Mouse (Mus musculus) mammary gland, adult 2 months (tissue): Measurements from ENCODE around the gene Cyp2ab1. TPM values are rescaled to one million over a fixed set of nuclear protein-coding genes. Genes with fewer than 3 reads are reported as not detected.

ENCODE experiments used
- polyA plus RNA-seq: library from polyadenylated mRNA; depleted of rRNA; stranded (reverse); fragments of >200 nt; gene quantifications from 2 replicates; pipeline ENCODE4 v1.2.3, GENCODE M21; 2012; ENCODE audit warnings: low replicate concordance; rRNA removed

Cyp2ab1 gene
- 3.3 and 4.3 TPM in 2 replicates for polyA plus RNA-seq

GRCm38 (mm10) chr16:20325286-20325685, at the start of gene Cyp2ab1:
Gene Cyp2ab1, minus strand, starts transcription at chr16:20325404.

GRCm38 (mm10) chr16:20301770-20302649, 23.2 kb downstream of the Cyp2ab1 start, which contains the start of gene Parl:
Gene Parl, minus strand, starts transcription at chr16:20302387.

Other genes with a start within 250 kb of the Cyp2ab1 start
- gene Klhl24, start 227.9 kb downstream of the Cyp2ab1 start, polyA plus RNA-seq = 10.0 and 30.1 TPM in 2 replicates
- 25.1 and 31.3 TPM in 2 replicates for gene Yeats2, start 184.3 kb downstream of the Cyp2ab1 start, polyA plus RNA-seq
- 0.49 and 0.54 TPM in 2 replicates for gene Map6d1, start 84.0 kb downstream of the Cyp2ab1 start, polyA plus RNA-seq
- gene Parl, start 23.0 kb downstream of the Cyp2ab1 start, polyA plus RNA-seq = 25.2 and 76.9 TPM in 2 replicates
- gene Abcc5, start 101.0 kb upstream of the Cyp2ab1 start, polyA plus RNA-seq = 73.3 and 146 TPM in 2 replicates
- 21.0 and 31.7 TPM in 2 replicates for gene Eif2b5, start 173.4 kb upstream of the Cyp2ab1 start, polyA plus RNA-seq
- 28.1 and 40.9 TPM in 2 replicates for gene Dvl3, start 191.6 kb upstream of the Cyp2ab1 start, polyA plus RNA-seq
- gene Ap2m1, start 210.1 kb upstream of the Cyp2ab1 start, polyA plus RNA-seq = 358 and 433 TPM in 2 replicates
- gene Abcf3, start 223.2 kb upstream of the Cyp2ab1 start, polyA plus RNA-seq = 36.3 and 59.9 TPM in 2 replicates